Mouse (Mus musculus): ENCODE results near the gene Arid1b.

- no peak for TF ChIP-seq CTCF (IDR thresholded peaks at IDR 0.05)
- peak; percentile 79 for TF ChIP-seq EP300 (IDR thresholded peaks at IDR 0.05)
Observed at GRCm38 (mm10) chr17:5210101-5210727, 216.1 kb downstream of the Arid1b start.

Measured in lung, postnatal 0 days (tissue).